Mouse (Mus musculus) embryonic facial prominence, embryonic 10.5 days (tissue): Measurements from ENCODE around the gene Rab9. TPM values are rescaled to one million over a fixed set of nuclear protein-coding genes. Genes with fewer than 3 reads are reported as not detected.
A peak's percentile ranks its signal among the peaks of the same experiment; 100 is the strongest.
"Not testable (repeated sequence)": the region's sequence is repeated elsewhere in the genome, so short reads cannot be mapped to it uniquely, and the experiment has no call there.

Experiments used
- DNase-seq: peaks from one replicate; pipeline ENCODE4 v3.0.0-alpha.2; 2017; ENCODE audit warnings: low spot score
- H3K27ac ChIP-seq: fragments of 300-500 bp; sonication (generic); replicated peaks from 2 replicates; pipeline ENCODE4 v1.5.1; 2016; ENCODE audit warnings: mild to moderate bottlenecking
- H3K27me3 ChIP-seq: fragments of 300-500 bp; sonication (generic); replicated peaks from 2 replicates; pipeline ENCODE4 v1.6.1; 2016; ENCODE audit warnings: low read depth, mild to moderate bottlenecking; ENCODE audit not compliant: poor library complexity, severe bottlenecking
- H3K36me3 ChIP-seq: fragments of 300-500 bp; sonication (generic); replicated peaks from 2 replicates; pipeline ENCODE4 v1.6.1; 2016; ENCODE audit warnings: mild to moderate bottlenecking, moderate library complexity
- H3K4me1 ChIP-seq: fragments of 300-500 bp; sonication (generic); 2 replicates; pipeline ENCODE4 v1.6.1; 2016
- H3K4me3 ChIP-seq: fragments of 300-500 bp; sonication (generic); 2 replicates; pipeline ENCODE4 v1.5.1; 2016; ENCODE audit warnings: mild to moderate bottlenecking, moderate library complexity
- H3K9me3 ChIP-seq: fragments of 300-500 bp; sonication (generic); 2 replicates; pipeline ENCODE4 v1.6.1; 2016; ENCODE audit warnings: mild to moderate bottlenecking
- WGBS: fragments of 180-500 bp; shearing (Covaris S2); methylation state at CpG from one replicate; pipeline ENCODE4 v1.1.7; 2016; 5-methylcytosine and 5-hydroxymethylcytosine counted together
- polyA plus RNA-seq: library from polyadenylated mRNA; unstranded; fragments of >200 nt; fragmentation: Nextera tagmentation; extraction: Ambion mirVana; gene quantifications from 2 replicates; pipeline ENCODE4 v1.2.1, GENCODE M21; 2016

Gene Rab9
- 43.1 and 45.7 TPM in 2 replicates for polyA plus RNA-seq

- peak; percentile 96 for DNase-seq
- Histone ChIP-seq H3K27ac (peak within 1 kb of the TSS; percentile 92), H3K4me1 (no peaks in the 10 kb centered on the region; the same call in 1 of the 2 replicates), H3K9me3 (0 out of 2 replicates have a peak, but pooled peaks cover 2% of the 10 kb centered on the region), H3K4me3 (peak within 1 kb of the TSS; percentile 70), H3K27me3 (peaks cover 59% of the 10 kb centered on the region), H3K36me3 (peaks cover 18% of the 10 kb centered on the region)
- 15% methylated on average over 41 of the region's 41 CpGs for WGBS
Measured at GRCm38 (mm10) chrX:166479365-166479983, at the start of gene Rab9. Gene Rab9 (minus strand): TSS chrX:166479867.

GRCm38 (mm10) chrX:166528126-166528525 is 48.5 kb upstream of the Rab9 start:
- H3K9me3 ChIP-seq = no peaks in the 10 kb centered on the region
- WGBS = 92% methylated on average over 3 of the region's 3 CpGs

GRCm38 (mm10) chrX:166525637-166526315 is 46.1 kb upstream of the Rab9 start:
- Histone ChIP-seq H3K4me3 (no peak overlapping the region), H3K27me3 (peaks cover 83% of the 10 kb centered on the region), H3K9me3 (no peaks in the 10 kb centered on the region), H3K4me1 (no peaks in the 10 kb centered on the region), H3K36me3 (no peaks in the 10 kb centered on the region), H3K27ac (no peak overlapping the region)
- no peak for DNase-seq
- 91% methylated on average over 2 of the region's 2 CpGs for WGBS

More at GRCm38 (mm10) chrX:166528126-166528525, 48.5 kb upstream of the Rab9 start:
- H3K36me3 ChIP-seq = no peaks in the 10 kb centered on the region
- DNase-seq = no peak
- H3K27me3 ChIP-seq = peaks cover 86% of the 10 kb centered on the region
- H3K4me1 ChIP-seq = no peaks in the 10 kb centered on the region
- no peak overlapping the region for H3K27ac ChIP-seq
- H3K4me3 ChIP-seq = no peak overlapping the region

- H3K36me3 ChIP-seq = no peaks in the 10 kb centered on the region
- no peak overlapping the region for H3K27ac ChIP-seq
- H3K27me3 ChIP-seq = peaks cover 84% of the 10 kb centered on the region
- H3K4me1 ChIP-seq = no peaks in the 10 kb centered on the region
- DNase-seq = no peak
- no peak overlapping the region for H3K4me3 ChIP-seq
- H3K9me3 ChIP-seq = no peaks in the 10 kb centered on the region
- WGBS = 80% methylated on average over 5 of the region's 5 CpGs
Measured at GRCm38 (mm10) chrX:166520782-166521181, 41.1 kb upstream of the Rab9 start.

- DNase-seq = no peak
- no peaks in the 10 kb centered on the region for H3K9me3 ChIP-seq
- no peak within 1 kb of the TSS for H3K4me3 ChIP-seq
- H3K27ac ChIP-seq = no peak within 1 kb of the TSS
- 79% methylated on average over 16 of the region's 16 CpGs for WGBS
- peaks cover 83% of the 10 kb centered on the region for H3K27me3 ChIP-seq
- no peaks in the 10 kb centered on the region for H3K36me3 ChIP-seq
- H3K4me1 ChIP-seq = 0 out of 2 replicates have a peak, but pooled peaks cover 4% of the 10 kb centered on the region
Measured at GRCm38 (mm10) chrX:166518345-166518744, 38.7 kb upstream of the Rab9 start, which contains the start of gene Tceanc. Gene Tceanc (minus strand): TSS chrX:166518567.

GRCm38 (mm10) chrX:166516631-166517030 is 37.0 kb upstream of the Rab9 start:
- Histone ChIP-seq H3K4me1 (0 out of 2 replicates have a peak, but pooled peaks cover 4% of the 10 kb centered on the region), H3K27ac (no peak overlapping the region), H3K4me3 (no peak overlapping the region), H3K36me3 (no peaks in the 10 kb centered on the region), H3K9me3 (no peaks in the 10 kb centered on the region), H3K27me3 (peaks cover 74% of the 10 kb centered on the region)
- DNase-seq = no peak
- WGBS = 89% methylated on average over 1 of the region's 1 CpGs

GRCm38 (mm10) chrX:166515923-166516322 is 36.3 kb upstream of the Rab9 start:
- peaks cover 69% of the 10 kb centered on the region for H3K27me3 ChIP-seq
- WGBS = 89% methylated on average over 3 of the region's 3 CpGs
- 0 out of 2 replicates have a peak, but pooled peaks cover 4% of the 10 kb centered on the region for H3K4me1 ChIP-seq
- no peak overlapping the region for H3K27ac ChIP-seq
- no peak overlapping the region for H3K4me3 ChIP-seq
- H3K36me3 ChIP-seq = no peaks in the 10 kb centered on the region
- no peak for DNase-seq
- H3K9me3 ChIP-seq = no peaks in the 10 kb centered on the region

- H3K4me3 ChIP-seq, H3K27ac ChIP-seq, H3K36me3 ChIP-seq, H3K9me3 ChIP-seq, H3K4me1 ChIP-seq: not testable (repeated sequence)
- WGBS = 25% methylated on average over 12 of the region's 12 CpGs
- H3K27me3 ChIP-seq = peaks cover 63% of the 10 kb centered on the region
- DNase-seq = peak; percentile 34
Measured at GRCm38 (mm10) chrX:166514035-166514434, 34.4 kb upstream of the Rab9 start.

- Histone ChIP-seq H3K9me3 (no peaks in the 10 kb centered on the region), H3K4me1 (peaks cover 8% of the 10 kb centered on the region; the same call in 1 of the 2 replicates), H3K36me3 (no peaks in the 10 kb centered on the region), H3K4me3 (no peak overlapping the region), H3K27me3 (peaks cover 60% of the 10 kb centered on the region), H3K27ac (no peak overlapping the region)
- WGBS = 95% methylated on average over 4 of the region's 4 CpGs
- DNase-seq = no peak
Measured at GRCm38 (mm10) chrX:166512071-166512470, 32.4 kb upstream of the Rab9 start.

- Histone ChIP-seq H3K4me1 (peaks cover 8% of the 10 kb centered on the region; the same call in 1 of the 2 replicates), H3K4me3 (no peak overlapping the region), H3K36me3 (no peaks in the 10 kb centered on the region), H3K9me3 (no peaks in the 10 kb centered on the region), H3K27ac (peak overlapping the region; percentile 96; the same call in 1 of the 2 replicates), H3K27me3 (peaks cover 50% of the 10 kb centered on the region)
- no peak for DNase-seq
Measured at GRCm38 (mm10) chrX:166511107-166511506, 31.4 kb upstream of the Rab9 start.

- no peaks in the 10 kb centered on the region for H3K9me3 ChIP-seq
- WGBS = 22% methylated on average over 65 of the region's 65 CpGs
- DNase-seq = peak; percentile 94
- H3K27me3 ChIP-seq = peaks cover 39% of the 10 kb centered on the region
- peak overlapping the region; percentile 96 for H3K27ac ChIP-seq
- peaks cover 4% of the 10 kb centered on the region for H3K36me3 ChIP-seq
- H3K4me1 ChIP-seq = peaks cover 8% of the 10 kb centered on the region; the same call in 1 of the 2 replicates
- peak overlapping the region; percentile 66 for H3K4me3 ChIP-seq
Measured at GRCm38 (mm10) chrX:166509761-166510738, 30.4 kb upstream of the Rab9 start.

- DNase-seq = no peak
- WGBS = 71% methylated on average over 2 of the region's 2 CpGs
- Histone ChIP-seq H3K4me1 (peaks cover 4% of the 10 kb centered on the region; the same call in 1 of the 2 replicates), H3K27ac (no peak overlapping the region), H3K9me3 (no peaks in the 10 kb centered on the region), H3K4me3 (no peak overlapping the region), H3K27me3 (peaks cover 44% of the 10 kb centered on the region), H3K36me3 (peaks cover 17% of the 10 kb centered on the region)
Measured at GRCm38 (mm10) chrX:166504421-166504820, 24.8 kb upstream of the Rab9 start.
